20 mouse cellular contexts compared by ENCODE assay signal in genomic region chr10:94047024-94047423, GRCm38 (mm10). TPM values are rescaled to one million over a fixed set of nuclear protein-coding genes. Genes with fewer than 3 reads are reported as not detected.
A peak's percentile ranks its signal among the peaks of the same experiment; 100 is the strongest.
DNase-seq lines count a peak whose midpoint lies in the region; ATAC-seq and TF ChIP-seq lines count a peak whose summit lies in the region.
"Had no signal": no experiment of that assay in that cellular context is flagged by ENCODE, and none has a peak within 500 bp of the region (broad histone marks: within the 10 kb centered on the region; RNA-seq: fewer than 3 reads in every experiment).

No protein-coding gene starts in this region.

- H3K9me3 ChIP-seq in heart, embryonic 11.5 days (replicated peaks; ENCODE audit: control insufficient read depth, low read length): no peaks in the 10 kb centered on the region
- no peaks in the 10 kb centered on the region for H3K9me3 ChIP-seq in heart, embryonic 10.5 days
- H3K9me3 ChIP-seq in liver, embryonic 14.5 days (ENCODE audit: control insufficient read depth, low read length): no peaks in the 10 kb centered on the region
- H3K9me3 ChIP-seq: embryonic facial prominence, embryonic 15.5 days; hindbrain, embryonic 15.5 days; midbrain, embryonic 10.5 days; neural tube, embryonic 15.5 days had no signal

- 0 out of 2 replicates have a peak, but pooled peaks cover 3% of the 10 kb centered on the region for H3K36me3 ChIP-seq in heart, embryonic 11.5 days (ENCODE audit: control insufficient read depth, insufficient read depth, low read length)
- H3K36me3 ChIP-seq in heart, embryonic 10.5 days: peaks cover 26% of the 10 kb centered on the region
- H3K36me3 ChIP-seq in liver, adult 2 months (ENCODE audit: control insufficient read depth, insufficient read depth, low read length): peaks cover 24% of the 10 kb centered on the region
- H3K36me3 ChIP-seq in liver, embryonic 14.5 days (replicated peaks; ENCODE audit: control insufficient read depth, insufficient read depth, low read depth): peaks cover 19% of the 10 kb centered on the region
- H3K36me3 ChIP-seq: hindbrain, embryonic 15.5 days; neural tube, embryonic 15.5 days had no signal

- ATAC-seq in heart, embryonic 11.5 days (replicated peaks; ENCODE audit: insufficient number of reproducible peaks, low FRiP score, low TSS enrichment): no peak
- ATAC-seq in liver, embryonic 14.5 days (ENCODE audit: insufficient read depth): no peak
- ATAC-seq: activated CD4-positive, CD25-positive, alpha-beta regulatory T cell, adult 4 months; forebrain, embryonic 14.5 days had no signal

- peak overlapping the region; percentile 13; the same call in 1 of the 2 replicates for H3K27ac ChIP-seq in heart, embryonic 11.5 days (ENCODE audit: low read depth, low read length)
- H3K27ac ChIP-seq in heart, embryonic 10.5 days: no peak overlapping the region
- H3K27ac ChIP-seq in liver, adult 2 months (replicated peaks; ENCODE audit: insufficient read depth, low read depth, low read length): peak overlapping the region; percentile 49
- H3K27ac ChIP-seq in liver, embryonic 14.5 days: peak overlapping the region; percentile 78
- H3K27ac ChIP-seq: embryonic facial prominence, embryonic 15.5 days; hindbrain, embryonic 15.5 days; midbrain, embryonic 10.5 days; neural tube, embryonic 15.5 days had no signal

- no peak for DNase-seq in heart, embryonic 10.5 days (ENCODE audit: low spot score)
- DNase-seq in liver, adult 2 months (ENCODE audit: extremely low read depth, low read depth, low spot score): no peak
- no peak for DNase-seq in liver
- no peak for DNase-seq in liver, embryonic 14.5 days (ENCODE audit: low read depth in 3 of 3, low spot score in 3 of 3)
- DNase-seq in ovary, adult 18-20 months (ENCODE audit: low spot score): no peak
- DNase-seq in left cerebral cortex, adult 11 months (ENCODE audit: low spot score): no peak
- no peak for DNase-seq in spleen, adult 12 weeks (ENCODE audit: low spot score)
- DNase-seq: adrenal gland, adult 8-10 months; cerebellum, adult 2 months; cerebellum, postnatal 36 days; gastrocnemius, adult 2 months; kidney, adult 9 months; kidney, postnatal 14 days had no signal

- no peak for TF ChIP-seq POLR2A in liver, adult 2 months (IDR thresholded peaks at IDR 0.05; ENCODE audit: extremely low read depth, insufficient read depth, low read length)

- H3K27me3 ChIP-seq in heart, embryonic 11.5 days (ENCODE audit: control insufficient read depth, insufficient read depth, low read length): no peaks in the 10 kb centered on the region
- no peaks in the 10 kb centered on the region for H3K27me3 ChIP-seq in heart, embryonic 10.5 days (ENCODE audit: insufficient read depth, poor library complexity, severe bottlenecking)
- H3K27me3 ChIP-seq in liver, adult 2 months (ENCODE audit: control insufficient read depth, insufficient read depth, low read length): no peaks in the 10 kb centered on the region
- H3K27me3 ChIP-seq in liver, embryonic 14.5 days (ENCODE audit: control insufficient read depth, insufficient read depth, low read length): no peaks in the 10 kb centered on the region
- H3K27me3 ChIP-seq: embryonic facial prominence, embryonic 15.5 days; hindbrain, embryonic 15.5 days; neural tube, embryonic 15.5 days had no signal

- no peak overlapping the region for H3K4me2 ChIP-seq in heart, embryonic 11.5 days
- peak overlapping the region; percentile 62 for H3K4me2 ChIP-seq in liver, embryonic 14.5 days (ENCODE audit: low read depth)
- H3K4me2 ChIP-seq: embryonic facial prominence, embryonic 15.5 days; hindbrain, embryonic 15.5 days; neural tube, embryonic 15.5 days had no signal

- TF ChIP-seq EP300 in liver, embryonic 14.5 days (IDR thresholded peaks at IDR 0.05; ENCODE audit: low read depth): no peak

- peaks cover 50% of the 10 kb centered on the region for H3K79me2 ChIP-seq in liver, adult 2 months (ENCODE audit: control insufficient read depth, insufficient read depth, low read length)

- TF ChIP-seq CTCF in liver, adult 2 months (IDR thresholded peaks at IDR 0.05; ENCODE audit: low read depth, low read length): no peak
- TF ChIP-seq CTCF in liver, embryonic 14.5 days (IDR thresholded peaks at IDR 0.05; ENCODE audit: low read depth): no peak

- no peak overlapping the region for H3K4me3 ChIP-seq in heart, embryonic 11.5 days (ENCODE audit: low read depth, low read length)
- H3K4me3 ChIP-seq in heart, embryonic 10.5 days: no peak overlapping the region
- H3K4me3 ChIP-seq in liver, adult 2 months (ENCODE audit: insufficient read depth, low read depth, low read length): no peak overlapping the region
- H3K4me3 ChIP-seq in liver, embryonic 14.5 days (ENCODE audit: insufficient read depth in 1 of 2, low read depth in 2 of 2, low read length in 2 of 2): no peak overlapping the region
- H3K4me3 ChIP-seq: embryonic facial prominence, embryonic 15.5 days; gastrocnemius, adult 2 months; hindbrain, embryonic 15.5 days; midbrain, embryonic 10.5 days; neural tube, embryonic 15.5 days had no signal

- H3K9ac ChIP-seq in heart, embryonic 11.5 days (ENCODE audit: low read depth, low read length): no peak overlapping the region
- no peak overlapping the region for H3K9ac ChIP-seq in liver, adult 2 months (ENCODE audit: low read depth, low read length)
- H3K9ac ChIP-seq in liver, embryonic 14.5 days (replicated peaks): peak overlapping the region; percentile 15; the same call in 1 of the 2 replicates
- H3K9ac ChIP-seq: embryonic facial prominence, embryonic 15.5 days; hindbrain, embryonic 15.5 days; neural tube, embryonic 15.5 days had no signal

- peaks cover 22% of the 10 kb centered on the region for H3K4me1 ChIP-seq in heart, embryonic 11.5 days (ENCODE audit: control insufficient read depth, insufficient read depth, low read length)
- peaks cover 32% of the 10 kb centered on the region for H3K4me1 ChIP-seq in heart, embryonic 10.5 days
- peaks cover 20% of the 10 kb centered on the region for H3K4me1 ChIP-seq in liver, adult 2 months (ENCODE audit: control insufficient read depth, insufficient read depth, low read length)
- peaks cover 34 to 36% of the 10 kb centered on the region in 2 experiments for H3K4me1 ChIP-seq in liver, embryonic 14.5 days (replicated peaks; ENCODE audit: control insufficient read depth in 2 of 2, insufficient read depth in 2 of 2, low read length in 1 of 2)
- H3K4me1 ChIP-seq: embryonic facial prominence, embryonic 15.5 days; hindbrain, embryonic 15.5 days; neural tube, embryonic 15.5 days had no signal

- 55% methylated on average over 1 of the region's 1 CpGs for WGBS in heart, embryonic 11.5 days (ENCODE audit: insufficient replicate concordance)
- 70% methylated on average over 1 of the region's 1 CpGs for WGBS in heart, embryonic 10.5 days
- WGBS in liver, adult 2 months: 80% methylated on average over 1 of the region's 1 CpGs
- 38% methylated on average over 1 of the region's 1 CpGs for WGBS in liver, embryonic 14.5 days (ENCODE audit: insufficient replicate concordance)

RNA-seq across cellular contexts. Expression of gene Fgd6, which starts 11.2 kb away (rescaled TPM):
- 3.6 and 4.3 TPM in 2 replicates for polyA plus RNA-seq in heart, embryonic 11.5 days (2014; fragmentation: Nextera tagmentation; extraction: Ambion mirVana)
- polyA plus RNA-seq in heart, embryonic 10.5 days (2016; fragmentation: Nextera tagmentation; extraction: Ambion mirVana): 2.9 and 4.5 TPM in 2 replicates
- 17.2 and 17.8 TPM in 2 replicates for total RNA-seq in liver, adult 2 months (2014; rRNA removed)
- polyA plus RNA-seq in liver, adult 2 months (2012; rRNA removed): 4.2 and 4.7 TPM in 2 replicates
- 2.5 and 2.9 TPM in 2 replicates for polyA plus RNA-seq in liver, embryonic 14.5 days (2012; rRNA removed)
- polyA plus RNA-seq in liver, embryonic 14.5 days (2014; fragmentation: Nextera tagmentation; extraction: Ambion mirVana): 2.4 and 2.9 TPM in 2 replicates

RNA-seq across cellular contexts. Expression of gene Vezt, which starts 11.4 kb away (rescaled TPM):
- 25.3 and 26.9 TPM in 2 replicates for polyA plus RNA-seq in heart, embryonic 11.5 days (2014; fragmentation: Nextera tagmentation; extraction: Ambion mirVana)
- polyA plus RNA-seq in heart, embryonic 10.5 days (2016; fragmentation: Nextera tagmentation; extraction: Ambion mirVana): 20.6 and 26.3 TPM in 2 replicates
- total RNA-seq in liver, adult 2 months (2014; rRNA removed): 9.2 and 11.7 TPM in 2 replicates
- polyA plus RNA-seq in liver, adult 2 months (2012; rRNA removed): 6.4 and 6.5 TPM in 2 replicates
- 4.9 and 6.6 TPM in 2 replicates for polyA plus RNA-seq in liver, embryonic 14.5 days (2012; rRNA removed)
- 12.7 and 14.6 TPM in 2 replicates for polyA plus RNA-seq in liver, embryonic 14.5 days (2014; fragmentation: Nextera tagmentation; extraction: Ambion mirVana)
